Mouse (Mus musculus) heart, embryonic 13.5 days (tissue): ENCODE measurements around the gene Sim2. TPM values are rescaled to one million over a fixed set of nuclear protein-coding genes. Genes with fewer than 3 reads are reported as not detected.

ENCODE experiments used
- ATAC-seq: fragments of 200-750 bp; cut with Nextera tagmentation; 2 replicates; pipeline ENCODE4 v1.8.0; 2017; ENCODE audit warnings: moderate TSS enrichment; ENCODE audit not compliant: insufficient number of reproducible peaks, low FRiP score, low TSS enrichment; ENCODE audit errors: extremely low read depth
- H3K27ac ChIP-seq: fragments of 300-500 bp; sonication (generic); replicated peaks from 2 replicates; pipeline ENCODE4 v1.5.1; 2015; ENCODE audit warnings: moderate library complexity, mild to moderate bottlenecking, inconsistent platforms
- H3K27me3 ChIP-seq: fragments of 300-500 bp; sonication (generic); replicated peaks from 2 replicates; pipeline ENCODE4 v1.6.1; 2015; ENCODE audit warnings: mild to moderate bottlenecking, inconsistent platforms
- H3K36me3 ChIP-seq: fragments of 300-500 bp; sonication (generic); 2 replicates; pipeline ENCODE4 v1.6.1; 2015; ENCODE audit warnings: mild to moderate bottlenecking, inconsistent platforms
- H3K4me1 ChIP-seq: fragments of 300-500 bp; sonication (generic); 2 replicates; pipeline ENCODE4 v1.6.1; 2015; ENCODE audit warnings: inconsistent platforms
- H3K4me2 ChIP-seq: fragments of 300-500 bp; sonication (generic); 2 replicates; pipeline ENCODE4 v1.6.1; 2015; ENCODE audit warnings: inconsistent platforms, mild to moderate bottlenecking, moderate library complexity
- H3K4me3 ChIP-seq: fragments of 300-500 bp; sonication (generic); 2 replicates; pipeline ENCODE4 v1.5.1; 2015; ENCODE audit warnings: moderate library complexity, mild to moderate bottlenecking, inconsistent platforms
- H3K9ac ChIP-seq: fragments of 300-500 bp; sonication (generic); 2 replicates; pipeline ENCODE4 v1.6.1; 2015; ENCODE audit warnings: inconsistent platforms, mild to moderate bottlenecking, moderate library complexity
- H3K9me3 ChIP-seq: fragments of 300-500 bp; sonication (generic); 2 replicates; pipeline ENCODE4 v1.6.1; 2016; ENCODE audit warnings: inconsistent platforms
- WGBS: fragments of 180-500 bp; shearing (Covaris S2); methylation state at CpG from one replicate; pipeline ENCODE4 v1.1.7; 2015; ENCODE audit warnings: mixed read lengths; 5-methylcytosine and 5-hydroxymethylcytosine counted together
- polyA plus RNA-seq: library from polyadenylated mRNA; unstranded; fragments of >200 nt; fragmentation: Nextera tagmentation; extraction: Ambion mirVana; gene quantifications from 2 replicates; pipeline ENCODE4 v1.2.1, GENCODE M21; 2015

Gene Sim2
- polyA plus RNA-seq, 1 experiment from 2014 or later, result 0.07 TPM

DNA sequence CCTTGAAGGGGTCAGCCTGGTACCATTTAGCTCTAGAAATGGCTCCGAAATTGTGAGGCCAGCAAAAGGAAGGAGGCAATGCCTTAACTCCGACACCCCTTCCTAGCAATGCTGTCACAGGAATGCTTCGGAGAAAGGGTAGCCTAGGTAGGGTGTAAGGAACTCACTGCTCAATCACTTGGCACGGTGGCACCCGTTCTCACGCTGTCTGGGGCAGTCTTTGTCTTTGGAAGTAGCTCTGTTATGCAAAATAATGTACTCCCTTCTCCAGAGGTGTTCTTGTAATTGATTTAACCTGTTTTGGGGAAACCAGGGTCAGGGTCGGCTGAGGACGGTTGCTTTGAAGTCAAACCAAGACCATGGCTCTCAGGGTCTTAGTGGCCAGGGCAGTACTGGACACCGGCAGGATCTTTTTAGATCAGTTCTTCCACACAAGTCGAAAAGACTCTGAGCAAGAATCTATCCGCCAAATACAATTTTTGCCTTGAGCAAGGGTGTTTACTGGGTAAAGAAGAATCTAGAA lies 3.6 kb downstream of the Sim2 start:
- H3K4me3 ChIP-seq, result no peak overlapping the region
- no peaks in the 10 kb centered on the region for H3K9me3 ChIP-seq
- H3K4me1 ChIP-seq, result peaks cover 31% of the 10 kb centered on the region
- H3K4me2 ChIP-seq, result no peak overlapping the region
- ATAC-seq, result no peak
- 3% methylated on average over 11 of the region's 11 CpGs for WGBS
- H3K27me3 ChIP-seq, result peaks cover 98% of the 10 kb centered on the region
- H3K27ac ChIP-seq, result no peak overlapping the region
- H3K9ac ChIP-seq, result no peak overlapping the region
- no peaks in the 10 kb centered on the region for H3K36me3 ChIP-seq

DNA sequence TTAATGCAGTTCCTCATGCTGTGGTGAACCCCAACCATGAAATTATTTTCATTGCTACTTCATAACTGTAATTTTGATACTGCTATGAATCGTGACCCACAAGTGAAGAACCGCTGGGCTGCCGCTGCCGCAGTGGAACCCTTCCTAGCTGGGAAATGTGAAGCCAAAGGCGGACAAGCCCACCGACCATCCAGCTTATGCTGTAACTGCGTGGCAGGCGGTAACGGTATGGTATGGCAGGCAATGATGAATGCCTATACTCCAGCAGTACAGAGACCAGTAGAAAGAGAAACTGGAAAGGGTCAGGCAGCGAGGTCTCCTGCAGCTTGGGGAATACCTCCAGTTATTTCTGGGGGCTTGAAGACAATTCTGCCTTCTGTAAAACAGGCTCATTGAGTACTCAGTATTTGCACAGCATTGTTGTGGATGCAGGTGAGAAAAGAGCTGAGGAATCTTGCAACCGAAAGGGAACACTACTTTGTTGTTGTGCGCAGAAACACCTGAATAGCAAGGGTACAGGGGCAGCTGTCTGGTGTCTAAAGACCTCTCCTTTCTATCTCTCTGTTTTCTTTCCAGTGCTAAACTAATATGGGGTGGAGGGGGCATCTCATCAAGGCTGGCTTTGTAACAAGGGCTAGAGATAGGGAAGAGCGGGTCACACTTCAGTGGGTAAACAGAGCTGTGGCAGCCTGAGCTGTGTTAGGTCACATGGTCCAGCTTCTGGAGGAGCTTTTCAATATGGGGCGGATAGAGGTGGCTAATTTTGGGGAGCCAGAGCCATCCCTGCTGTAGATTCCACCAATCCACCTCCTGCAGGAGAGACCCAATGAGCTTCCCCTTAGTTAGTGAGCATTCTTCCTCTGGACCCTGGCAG lies 4.3 kb downstream of the Sim2 start:
- Histone ChIP-seq H3K27me3 (peaks cover 98% of the 10 kb centered on the region), H3K4me1 (peaks cover 34% of the 10 kb centered on the region), H3K4me3 (no peak overlapping the region), H3K4me2 (no peak overlapping the region), H3K27ac (no peak overlapping the region), H3K36me3 (no peaks in the 10 kb centered on the region), H3K9me3 (no peaks in the 10 kb centered on the region), H3K9ac (no peak overlapping the region)
- ATAC-seq, result no peak
- 7% methylated on average over 14 of the region's 14 CpGs for WGBS

DNA sequence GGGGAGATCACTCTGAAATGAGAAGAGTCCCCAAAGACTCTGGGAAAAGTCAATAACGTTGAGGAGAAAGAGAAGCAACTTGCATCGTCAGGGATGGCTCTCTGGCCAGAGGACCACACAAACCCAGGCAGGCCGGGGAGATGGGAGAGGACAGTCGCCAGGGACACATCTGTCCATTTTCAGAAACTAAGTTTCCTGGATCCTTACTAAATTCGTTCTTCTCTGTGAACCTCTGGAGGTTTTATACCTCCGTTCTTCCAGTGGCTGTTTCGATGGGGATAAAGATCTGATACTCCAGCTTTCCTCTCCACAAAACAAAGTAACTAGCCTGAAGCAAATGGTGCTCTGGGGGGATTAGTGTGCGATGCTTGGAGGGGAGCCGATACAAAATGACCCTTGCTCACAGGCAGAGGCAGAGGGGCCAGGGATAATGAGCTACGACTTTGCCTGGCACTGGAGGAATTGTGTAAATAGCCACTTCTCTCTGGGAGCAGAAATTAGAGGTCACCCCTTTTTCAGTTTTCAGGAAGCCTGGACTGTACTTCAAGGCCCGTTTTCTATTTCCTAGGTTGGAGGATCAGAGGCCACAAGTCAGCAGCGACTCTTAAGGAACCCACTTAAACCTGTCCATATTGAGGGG lies 7.9 kb downstream of the Sim2 start:
- Histone ChIP-seq H3K27ac (no peak overlapping the region), H3K4me1 (peaks cover 7% of the 10 kb centered on the region), H3K27me3 (peaks cover 97% of the 10 kb centered on the region), H3K36me3 (no peaks in the 10 kb centered on the region), H3K4me3 (no peak overlapping the region), H3K9me3 (no peaks in the 10 kb centered on the region), H3K9ac (no peak overlapping the region), H3K4me2 (no peak overlapping the region)
- ATAC-seq, result no peak
- WGBS, result 2% methylated on average over 12 of the region's 12 CpGs

DNA sequence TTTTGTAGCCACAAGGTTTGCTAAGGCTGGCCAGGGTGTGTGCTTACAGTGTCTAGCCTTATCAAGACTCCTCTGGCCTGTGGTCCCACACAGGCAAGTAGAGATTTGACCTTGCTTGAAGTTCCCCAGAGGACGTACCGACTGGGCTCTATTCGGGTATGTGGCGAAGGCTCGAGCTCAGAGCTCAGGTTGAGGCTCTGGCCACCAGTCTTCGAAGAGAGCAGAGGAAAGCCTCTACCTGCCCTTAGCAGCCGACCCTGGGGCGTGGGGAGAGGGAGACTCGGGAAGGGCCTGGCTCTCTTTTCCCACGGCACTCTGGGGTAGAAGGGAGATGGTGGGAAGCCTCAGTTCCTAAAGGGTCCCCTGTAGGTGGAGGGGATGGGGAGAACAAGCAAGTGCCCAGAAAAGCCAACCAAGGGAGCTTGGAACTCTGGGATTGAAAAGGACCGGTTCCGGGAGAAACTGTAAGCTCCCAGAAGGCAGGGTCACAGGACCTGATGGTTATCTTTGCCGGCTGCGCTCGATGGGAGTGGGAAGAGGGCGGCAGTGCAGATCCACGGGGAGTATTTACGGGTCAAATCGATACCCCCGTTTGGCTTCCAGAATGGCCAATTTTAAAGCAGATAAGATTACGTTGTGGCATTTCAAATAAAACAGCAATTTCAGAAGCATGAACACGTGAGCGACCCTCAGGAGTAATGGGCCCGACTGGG lies 8.6 kb downstream of the Sim2 start:
- Histone ChIP-seq H3K27me3 (peaks cover 97% of the 10 kb centered on the region), H3K4me3 (no peak overlapping the region), H3K27ac (no peak overlapping the region), H3K9me3 (no peaks in the 10 kb centered on the region), H3K4me2 (no peak overlapping the region), H3K9ac (no peak overlapping the region), H3K36me3 (no peaks in the 10 kb centered on the region), H3K4me1 (0 out of 2 replicates have a peak, but pooled peaks cover 6% of the 10 kb centered on the region)
- WGBS, result 1% methylated on average over 24 of the region's 24 CpGs
- no peak for ATAC-seq

DNA sequence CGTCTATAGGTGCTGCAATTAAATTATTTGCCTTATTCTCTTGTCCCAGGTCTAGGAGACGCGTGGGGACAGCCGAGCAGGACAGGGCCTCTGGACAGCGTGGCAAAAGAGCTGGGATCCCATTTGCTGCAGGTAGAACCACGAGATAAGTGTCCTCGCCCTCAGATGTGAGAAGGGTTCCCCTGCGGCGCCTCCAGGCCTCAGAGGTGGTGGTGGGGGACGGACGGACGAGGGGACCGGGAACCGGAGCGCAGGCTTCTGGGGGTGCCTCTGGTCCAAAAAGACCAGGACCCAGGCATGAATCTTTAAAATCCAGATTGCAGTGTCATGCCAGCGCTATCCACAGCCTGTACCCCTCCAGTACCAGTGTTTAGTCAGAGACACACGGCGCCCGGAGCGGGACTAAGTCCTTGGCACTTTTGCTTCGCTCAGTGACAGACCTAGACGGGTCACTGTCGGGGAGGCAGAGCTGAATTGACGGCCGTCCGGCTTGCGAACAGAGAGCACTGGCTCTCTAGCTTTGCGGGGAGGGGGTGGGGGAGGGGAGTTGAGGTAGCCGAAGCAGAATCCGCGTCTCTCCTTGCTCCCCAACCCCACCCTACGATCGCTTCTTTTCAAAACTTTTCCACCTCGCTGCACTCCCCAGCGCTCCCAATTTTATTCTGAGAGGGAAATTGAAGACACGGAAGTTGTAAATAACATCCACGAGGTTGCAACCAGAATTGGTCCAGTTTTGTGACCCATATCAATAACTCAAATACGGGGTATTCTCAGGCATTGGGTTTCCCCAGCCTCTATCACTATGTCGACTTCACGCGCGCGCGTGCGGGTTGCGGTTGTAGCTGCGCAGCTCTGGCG lies 9.7 kb downstream of the Sim2 start:
- 2% methylated on average over 48 of the region's 48 CpGs for WGBS
- Histone ChIP-seq H3K9ac (no peak overlapping the region), H3K9me3 (no peaks in the 10 kb centered on the region), H3K4me2 (no peak overlapping the region), H3K4me1 (0 out of 2 replicates have a peak, but pooled peaks cover 6% of the 10 kb centered on the region), H3K4me3 (no peak overlapping the region), H3K36me3 (no peaks in the 10 kb centered on the region), H3K27me3 (peaks cover 97% of the 10 kb centered on the region), H3K27ac (no peak overlapping the region)
- ATAC-seq, result no peak

DNA sequence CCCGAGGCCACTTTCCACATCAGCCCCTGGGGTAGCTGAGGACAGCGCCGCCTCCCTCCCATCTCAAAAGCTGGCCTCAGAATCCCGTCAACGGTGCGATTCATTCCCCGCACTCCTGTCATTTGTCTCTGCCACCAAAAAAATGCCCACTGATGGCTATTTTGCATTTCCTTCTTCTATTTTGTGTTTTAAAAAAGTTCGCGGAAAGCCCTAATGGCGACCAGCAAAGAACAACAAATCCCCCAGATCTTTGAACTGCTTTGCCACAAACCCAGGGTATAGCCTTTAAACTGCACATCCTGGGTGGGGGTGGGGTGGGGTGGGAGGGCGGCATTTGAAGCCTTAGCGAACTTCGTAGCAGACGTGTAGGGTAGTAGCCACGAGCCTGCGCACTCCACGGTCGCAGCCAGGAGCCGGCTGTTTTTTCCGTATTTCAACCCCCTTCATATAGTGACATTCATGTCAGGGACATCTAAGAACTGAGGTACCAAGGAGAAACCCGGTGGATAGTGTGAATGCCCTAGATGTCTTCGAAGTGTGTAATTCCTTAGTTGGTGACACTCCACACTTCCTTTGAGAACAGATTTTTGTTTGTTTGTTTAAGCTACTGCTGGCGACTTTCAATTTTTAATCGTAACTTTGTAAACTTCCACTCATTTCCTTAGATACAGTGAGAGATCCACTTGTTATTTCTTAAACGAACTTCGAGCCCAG lies 10.5 kb downstream of the Sim2 start:
- 2% methylated on average over 26 of the region's 26 CpGs for WGBS
- Histone ChIP-seq H3K27me3 (peaks cover 97% of the 10 kb centered on the region), H3K9me3 (no peaks in the 10 kb centered on the region), H3K4me2 (no peak overlapping the region), H3K36me3 (no peaks in the 10 kb centered on the region), H3K4me3 (no peak overlapping the region), H3K27ac (no peak overlapping the region), H3K9ac (no peak overlapping the region), H3K4me1 (0 out of 2 replicates have a peak, but pooled peaks cover 6% of the 10 kb centered on the region)
- ATAC-seq, result no peak

DNA sequence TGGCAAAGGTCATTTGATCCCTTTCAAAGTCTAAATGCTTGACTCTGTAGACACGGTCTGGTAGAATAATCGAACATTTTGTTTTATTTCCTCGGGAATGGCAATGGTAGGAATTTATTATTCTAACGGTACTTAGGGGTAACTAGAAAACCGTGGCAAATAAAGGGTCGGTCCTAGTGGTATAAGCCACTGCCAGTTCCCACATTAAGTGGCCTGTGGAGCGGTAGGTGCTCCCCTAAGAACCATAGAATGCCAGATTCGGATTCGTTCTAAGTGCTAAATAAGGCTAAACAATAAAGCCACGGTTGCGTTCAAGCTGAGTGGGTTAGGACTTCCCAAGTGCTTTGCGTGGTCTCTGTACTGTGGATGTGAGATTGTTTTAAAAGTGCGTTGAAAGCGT lies 11.7 kb downstream of the Sim2 start:
- ATAC-seq, result no peak
- Histone ChIP-seq H3K9ac (no peak overlapping the region), H3K4me2 (no peak overlapping the region), H3K9me3 (no peaks in the 10 kb centered on the region), H3K27me3 (peaks cover 95% of the 10 kb centered on the region), H3K27ac (no peak overlapping the region), H3K4me3 (no peak overlapping the region), H3K36me3 (no peaks in the 10 kb centered on the region), H3K4me1 (0 out of 2 replicates have a peak, but pooled peaks cover 6% of the 10 kb centered on the region)
- 2% methylated on average over 14 of the region's 14 CpGs for WGBS

DNA sequence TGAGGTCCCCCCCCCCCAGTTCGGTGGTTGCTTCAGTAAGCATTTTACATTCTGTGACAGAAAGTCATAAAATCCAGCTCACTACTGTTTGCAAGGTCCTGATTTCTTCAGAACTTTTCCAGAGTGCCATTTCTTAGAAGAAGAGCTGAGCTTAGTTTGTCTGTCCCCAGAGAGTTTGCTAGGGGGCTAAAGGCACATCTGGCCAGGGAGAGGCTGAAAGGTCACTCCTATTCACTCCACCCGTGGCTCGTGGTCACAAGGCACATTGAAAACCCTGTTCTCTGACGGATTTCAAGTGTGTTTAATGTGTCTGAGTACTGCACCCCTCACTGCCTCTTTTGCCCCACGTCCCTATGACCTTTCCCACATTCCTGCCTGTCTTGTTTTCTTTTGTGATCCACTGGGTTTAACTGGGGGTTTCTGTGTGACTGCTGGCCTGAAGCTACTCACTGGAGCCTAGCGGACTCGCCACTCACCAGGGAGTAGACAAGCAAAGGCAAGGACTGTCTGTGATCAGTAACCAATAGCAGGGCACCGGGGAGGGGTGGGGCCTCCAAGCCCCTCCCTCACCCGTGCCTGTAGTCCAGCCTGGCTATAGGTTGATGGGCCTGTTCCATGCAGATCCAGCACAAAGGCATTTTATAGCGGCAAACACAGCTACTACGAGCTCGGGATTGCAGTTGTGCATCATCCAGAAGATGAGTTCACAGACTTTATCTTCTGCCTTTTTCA lies 13.2 kb downstream of the Sim2 start:
- 0 out of 2 replicates have a peak, but pooled peaks cover 6% of the 10 kb centered on the region for H3K4me1 ChIP-seq
- peaks cover 91% of the 10 kb centered on the region for H3K27me3 ChIP-seq
- no peaks in the 10 kb centered on the region for H3K36me3 ChIP-seq
- no peak overlapping the region for H3K4me2 ChIP-seq
- no peak overlapping the region for H3K27ac ChIP-seq
- ATAC-seq, result no peak
- 10% methylated on average over 12 of the region's 12 CpGs for WGBS
- H3K9me3 ChIP-seq, result no peaks in the 10 kb centered on the region
- H3K9ac ChIP-seq, result no peak overlapping the region
- H3K4me3 ChIP-seq, result no peak overlapping the region

DNA sequence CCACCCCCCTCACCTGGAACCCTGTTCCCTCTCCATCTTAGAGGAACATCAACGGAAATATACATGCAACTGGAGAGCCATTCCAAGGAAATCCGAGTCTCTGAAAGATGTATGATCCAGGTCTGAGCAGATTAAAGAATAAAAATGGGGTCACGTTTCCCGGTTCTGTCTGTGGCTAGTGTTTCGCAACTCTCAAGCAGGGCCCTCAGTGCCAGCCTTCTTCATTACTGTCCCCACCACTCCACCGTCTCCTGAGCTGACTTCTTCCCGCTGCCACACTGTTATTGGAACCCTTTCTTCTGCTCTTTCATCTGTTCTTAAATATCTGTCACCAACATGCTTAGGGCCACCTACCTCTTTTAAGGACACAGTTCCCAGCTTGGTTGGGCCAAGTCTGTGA lies 28.4 kb downstream of the Sim2 start:
- WGBS, result 70% methylated on average over 7 of the region's 7 CpGs
- Histone ChIP-seq H3K4me1 (peaks cover 5% of the 10 kb centered on the region; the same call in 1 of the 2 replicates), H3K36me3 (no peaks in the 10 kb centered on the region), H3K4me3 (no peak overlapping the region), H3K9ac (no peak overlapping the region), H3K9me3 (no peaks in the 10 kb centered on the region), H3K27ac (no peak overlapping the region), H3K27me3 (peaks cover 53% of the 10 kb centered on the region), H3K4me2 (no peak overlapping the region)
- ATAC-seq, result no peak

DNA sequence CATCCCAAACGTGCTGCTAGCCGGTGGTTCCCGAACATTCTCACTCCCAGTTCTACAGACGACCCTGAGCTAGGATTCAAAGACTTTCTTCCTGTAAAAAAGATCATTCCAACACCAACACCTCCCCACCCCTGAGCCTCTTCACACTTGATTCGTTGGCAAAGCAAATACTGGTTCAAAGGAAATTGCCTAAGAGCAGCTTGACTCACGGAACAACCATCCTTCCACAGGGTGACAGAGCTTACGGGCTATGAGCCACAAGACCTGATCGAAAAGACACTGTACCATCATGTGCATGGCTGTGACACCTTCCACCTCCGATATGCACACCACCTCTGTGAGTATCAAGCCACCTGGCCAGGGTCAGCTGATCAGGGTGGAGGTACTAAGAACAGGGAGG lies 30.0 kb downstream of the Sim2 start:
- no peak for ATAC-seq
- no peak overlapping the region for H3K27ac ChIP-seq
- H3K4me2 ChIP-seq, result no peak overlapping the region
- WGBS, result 62% methylated on average over 9 of the region's 9 CpGs
- H3K9me3 ChIP-seq, result no peaks in the 10 kb centered on the region
- H3K36me3 ChIP-seq, result no peaks in the 10 kb centered on the region
- no peak overlapping the region for H3K4me3 ChIP-seq
- H3K4me1 ChIP-seq, result peaks cover 5% of the 10 kb centered on the region; the same call in 1 of the 2 replicates
- peaks cover 48% of the 10 kb centered on the region for H3K27me3 ChIP-seq
- H3K9ac ChIP-seq, result no peak overlapping the region
